Mouse (Mus musculus): Measurements from ENCODE around the gene Ano1.

GRCm38 (mm10) chr7:144770116-144770515 lies 18.3 kb upstream of the Ano1 start:
- TF ChIP-seq CTCF (IDR thresholded peaks at IDR 0.05; ENCODE audit: borderline replicate concordance, extremely low read depth, insufficient read depth, insufficient read length) (no peak), POLR2A (IDR thresholded peaks at IDR 0.05; ENCODE audit: borderline replicate concordance, extremely low read depth, insufficient read depth, insufficient read length, poor library complexity, severe bottlenecking) (no peak)
